Mouse (Mus musculus): Measurements from ENCODE around the gene 1110002E22Rik.

DNA sequence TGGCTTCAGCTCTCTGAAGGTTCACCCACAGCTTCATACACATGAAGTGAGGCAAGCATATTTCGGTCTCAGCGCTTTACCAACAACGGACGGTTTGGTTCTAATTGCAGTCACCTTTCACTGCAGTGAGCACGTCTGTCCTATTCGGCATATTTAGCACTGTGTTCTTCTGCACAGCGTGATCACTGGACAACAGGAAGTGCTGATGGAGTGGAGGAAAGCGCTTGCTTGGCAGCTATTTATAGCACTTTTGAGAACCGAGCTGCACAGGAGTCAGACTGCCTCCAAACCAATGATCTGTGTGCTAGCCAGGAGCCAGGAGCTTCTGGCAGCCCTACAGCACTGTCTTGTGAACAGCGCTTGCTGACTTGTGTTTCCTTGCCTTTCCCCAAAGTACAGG, 38.6 kb upstream of the 1110002E22Rik start:
- TF ChIP-seq CTCF (IDR thresholded peaks at IDR 0.05; ENCODE audit: low read depth) (no peak), EP300 (IDR thresholded peaks at IDR 0.05; ENCODE audit: low read depth) (no peak)

Data from liver, embryonic 14.5 days (tissue).